Mouse (Mus musculus) Patski (cell line): Measurements from ENCODE around the gene Ndufs2. TPM values are rescaled to one million over a fixed set of nuclear protein-coding genes. Genes with fewer than 3 reads are reported as not detected.

ENCODE experiments used
- ATAC-seq: fragments of 100-300 bp; one replicate; pipeline ENCODE4 v1.8.0; 2021
- CTCF ChIA-PET: fragments of 350-600 bp; sonication (Branson Sonifier 250); formaldehyde crosslinking; loops from one replicate; lab custom pipeline; 2022; ENCODE audit warnings: inconsistent platforms; lab: Charles Lee
- POLR2A ChIA-PET: fragments of 350-600 bp; sonication (Branson Sonifier 250); formaldehyde crosslinking; loops from one replicate; lab custom pipeline; 2022; ENCODE audit warnings: antibody characterized with exemption, inconsistent platforms; lab: Charles Lee
- DNase-seq: peaks from one replicate; pipeline ENCODE4 v3.0.0-alpha.2; 2011; ENCODE audit warnings: low read depth, low spot score
- H3K27me3 ChIP-seq: fragments of 371-371 bp; one replicate; pipeline ENCODE4 v1.5.1; 2021
- CTCF ChIP-seq: fragments of 100-300 bp; IDR thresholded peaks from one replicate; pipeline ENCODE4 v1.5.1; 2021
- in situ Hi-C: fragments of 300-500 bp; cut with MboI; formaldehyde crosslinking; loops from 3 replicates; pipeline ENCODE4 v1.11.1; 2018; ENCODE audit warnings: low pct_unique_long_range_greater_than_20kb, mixed read lengths
- polyA plus RNA-seq: library from polyadenylated mRNA; unstranded; gene quantifications from one replicate; pipeline ENCODE4 v1.2.3, GENCODE M21; 2021

Gene Ndufs2
- polyA plus RNA-seq, 1 experiment from 2014 or later, result 436 TPM

- in situ Hi-C loops, result no loop called here
These were observed 57.0 kb downstream of the Ndufs2 start for GRCm38 (mm10) chr1:171193911-171194830.

GRCm38 (mm10) chr1:171193093-171193840 lies 57.9 kb downstream of the Ndufs2 start:
- no peaks in the 10 kb centered on the region for H3K27me3 ChIP-seq
- ChIA-PET CTCF (interaction anchor here (0.9 to 9.7 kb wide), 7 partner anchors 8 to 40 kb away, joined by 3 to 97 read pairs (median 6); partner anchors contain the start of gene Nr1i3), POLR2A (no interaction called here)
- DNase-seq (peak; percentile 94), ATAC-seq (peak; percentile 74)
- TF ChIP-seq CTCF, result no peak
- in situ Hi-C loops, result no loop called here

More at GRCm38 (mm10) chr1:171193911-171194830, 57.0 kb downstream of the Ndufs2 start:
- CTCF ChIA-PET, result interaction anchor here (1.0 to 9.7 kb wide), 6 partner anchors 11 to 28 kb away, joined by 3 to 97 read pairs (median 3); partner anchors contain the start of genes Nr1i3 and Tomm40l
- no peak for TF ChIP-seq CTCF
- no peaks in the 10 kb centered on the region for H3K27me3 ChIP-seq
- DNase-seq (no peak), ATAC-seq (no peak)
- POLR2A ChIA-PET, result no interaction called here

GRCm38 (mm10) chr1:171192283-171192682 lies 58.9 kb downstream of the Ndufs2 start:
- no peaks in the 10 kb centered on the region for H3K27me3 ChIP-seq
- ChIA-PET POLR2A (interaction anchor here (0.6 kb wide), 1 partner anchor 80 kb away, joined by 5 read pairs; no protein-coding TSS in a partner anchor), CTCF (interaction anchor here (0.9 to 9.7 kb wide), 9 partner anchors 9 to 73 kb away, joined by 3 to 97 read pairs (median 6); partner anchors contain the start of gene Nr1i3)
- ATAC-seq (no peak), DNase-seq (no peak)
- in situ Hi-C loops, result no loop called here
- TF ChIP-seq CTCF, result no peak

- TF ChIP-seq CTCF, result no peak
- no peak for ATAC-seq
- in situ Hi-C loops, result no loop called here
- H3K27me3 ChIP-seq, result no peaks in the 10 kb centered on the region
- ChIA-PET CTCF (interaction anchor here (1.5 to 1.8 kb wide), 3 partner anchors 15 to 30 kb away, joined by 3 to 6 read pairs (median 6); no protein-coding TSS in a partner anchor), POLR2A (interaction anchor here (0.7 kb wide), 1 partner anchor 79 kb away, joined by 5 read pairs; the partner anchor contains the start of gene B4galt3)
- DNase-seq, result no peak
These were observed 60.4 kb downstream of the Ndufs2 start for GRCm38 (mm10) chr1:171190832-171191231.

GRCm38 (mm10) chr1:171189476-171190114 lies 61.6 kb downstream of the Ndufs2 start:
- TF ChIP-seq CTCF, result no peak
- POLR2A ChIA-PET, result interaction anchor here (0.6 to 1.3 kb wide), 2 partner anchors 24 to 61 kb away, joined by 3 to 7 read pairs; partner anchors contain the start of genes Adamts4 and Nr1i3
- in situ Hi-C loops, result no loop called here
- no peaks in the 10 kb centered on the region for H3K27me3 ChIP-seq
- peak; percentile 74 for ATAC-seq
- CTCF ChIA-PET, result interaction anchor here (1.0 to 1.8 kb wide), 7 partner anchors 9 to 31 kb away, joined by 3 to 6 read pairs (median 3); no protein-coding TSS in a partner anchor
- DNase-seq, result peak; percentile 96

- ChIA-PET CTCF (interaction anchor here (0.6 to 1.8 kb wide), 6 partner anchors 10 to 31 kb away, joined by 3 to 6 read pairs (median 3); no protein-coding TSS in a partner anchor), POLR2A (interaction anchor here (1.3 kb wide), 1 partner anchor 24 kb away, joined by 3 read pairs; the partner anchor contains the start of gene Nr1i3)
- ATAC-seq (peak; percentile 14), DNase-seq (no peak)
- no peak for TF ChIP-seq CTCF
- H3K27me3 ChIP-seq, result no peaks in the 10 kb centered on the region
- in situ Hi-C loops, result no loop called here
These were observed 62.1 kb downstream of the Ndufs2 start for GRCm38 (mm10) chr1:171189046-171189445.

GRCm38 (mm10) chr1:171187851-171188700 lies 63.1 kb downstream of the Ndufs2 start:
- POLR2A ChIA-PET, result interaction anchor here (1.3 kb wide), 1 partner anchor 25 kb away, joined by 3 read pairs; the partner anchor contains the start of gene Nr1i3
- no peak for TF ChIP-seq CTCF
- no peaks in the 10 kb centered on the region for H3K27me3 ChIP-seq
- DNase-seq, result no peak
- in situ Hi-C loops, result no loop called here
- CTCF ChIA-PET, result interaction anchor here (0.6 to 2.9 kb wide), 4 partner anchors 9 to 23 kb away, joined by 3 to 10 read pairs (median 4); no protein-coding TSS in a partner anchor
- ATAC-seq, result no peak

GRCm38 (mm10) chr1:171185655-171186054 lies 65.5 kb downstream of the Ndufs2 start:
- DNase-seq (no peak), ATAC-seq (no peak)
- CTCF ChIA-PET, result interaction anchor here (2.9 kb wide), 1 partner anchor 20 kb away, joined by 10 read pairs; no protein-coding TSS in a partner anchor
- POLR2A ChIA-PET, result interaction anchor here (0.6 kb wide), 1 partner anchor 68 kb away, joined by 3 read pairs; no protein-coding TSS in a partner anchor
- in situ Hi-C loops, result no loop called here
- H3K27me3 ChIP-seq, result no peaks in the 10 kb centered on the region
- no peak for TF ChIP-seq CTCF

Other genes with a start within 250 kb of the Ndufs2 start
- 0.08 TPM for gene Fcgr4, start 232.5 kb downstream of the Ndufs2 start, polyA plus RNA-seq
- 0.05 TPM for gene Fcgr3, start 186.5 kb downstream of the Ndufs2 start, polyA plus RNA-seq
- gene Cfap126, start 137.5 kb downstream of the Ndufs2 start, polyA plus RNA-seq, result 1.6 TPM
- gene Sdhc, start 100.8 kb downstream of the Ndufs2 start, polyA plus RNA-seq, result 445 TPM
- 0.06 TPM for gene Mpz, start 100.7 kb downstream of the Ndufs2 start, polyA plus RNA-seq
- gene Pcp4l1, start 55.1 kb downstream of the Ndufs2 start, polyA plus RNA-seq, result 0.08 TPM
- gene Nr1i3, start 37.4 kb downstream of the Ndufs2 start, polyA plus RNA-seq, result 0.54 TPM
- 65.5 TPM for gene Tomm40l, start 28.9 kb downstream of the Ndufs2 start, polyA plus RNA-seq
- not detected for gene Apoa2, start 26.3 kb downstream of the Ndufs2 start, polyA plus RNA-seq
- 0.49 TPM for gene Fcer1g, start 17.0 kb downstream of the Ndufs2 start, polyA plus RNA-seq
- gene Adamts4, start 967 bp downstream of the Ndufs2 start, polyA plus RNA-seq, result 21.8 TPM
- gene B4galt3, start 18.9 kb upstream of the Ndufs2 start, polyA plus RNA-seq, result 57.5 TPM
- gene Ppox, start 29.8 kb upstream of the Ndufs2 start, polyA plus RNA-seq, result 41.9 TPM
- 64.9 TPM for gene Usp21, start 36.6 kb upstream of the Ndufs2 start, polyA plus RNA-seq
- 117 TPM for gene Ufc1, start 43.6 kb upstream of the Ndufs2 start, polyA plus RNA-seq
- gene Dedd, start 77.8 kb upstream of the Ndufs2 start, polyA plus RNA-seq, result 55.0 TPM
- gene Nit1, start 94.3 kb upstream of the Ndufs2 start, polyA plus RNA-seq, result 74.1 TPM
- gene Pfdn2, start 94.3 kb upstream of the Ndufs2 start, polyA plus RNA-seq, result 164 TPM
- gene Klhdc9, start 109.4 kb upstream of the Ndufs2 start, polyA plus RNA-seq, result not detected
- 0.04 TPM for gene Nectin4, start 118.7 kb upstream of the Ndufs2 start, polyA plus RNA-seq
- not detected for gene Arhgap30, start 137.6 kb upstream of the Ndufs2 start, polyA plus RNA-seq
- 106 TPM for gene Usf1, start 159.9 kb upstream of the Ndufs2 start, polyA plus RNA-seq
- gene Tstd1, start 167.5 kb upstream of the Ndufs2 start, polyA plus RNA-seq, result 1.2 TPM
- 33.8 TPM for gene F11r, start 186.1 kb upstream of the Ndufs2 start, polyA plus RNA-seq